Mouse (Mus musculus) lung, postnatal 0 days (tissue): ENCODE measurements at regions not wholly inside any gene's neighbourhood (a gene's known extent, or its start where the extent isn't known, plus 50 kb on each side); places are given as distances from the start of the nearest gene placed in this dataset.

Experiments used
- CTCF ChIP-seq: IDR thresholded peaks from 2 replicates; pipeline ENCODE4 v1.5.1; 2016; ENCODE audit warnings: antibody characterized with exemption, mild to moderate bottlenecking
- EP300 ChIP-seq: IDR thresholded peaks from 2 replicates; pipeline ENCODE4 v1.6.1; 2016; ENCODE audit warnings: antibody characterized with exemption, mild to moderate bottlenecking, control low read depth

GRCm38 (mm10) chr2:75136618-75137017 lies 311.0 kb downstream of the Mtx2 start:
- TF ChIP-seq EP300 (no peak), CTCF (no peak)
